Mouse (Mus musculus): Measurements from ENCODE around the gene Bclaf3.

DNA sequence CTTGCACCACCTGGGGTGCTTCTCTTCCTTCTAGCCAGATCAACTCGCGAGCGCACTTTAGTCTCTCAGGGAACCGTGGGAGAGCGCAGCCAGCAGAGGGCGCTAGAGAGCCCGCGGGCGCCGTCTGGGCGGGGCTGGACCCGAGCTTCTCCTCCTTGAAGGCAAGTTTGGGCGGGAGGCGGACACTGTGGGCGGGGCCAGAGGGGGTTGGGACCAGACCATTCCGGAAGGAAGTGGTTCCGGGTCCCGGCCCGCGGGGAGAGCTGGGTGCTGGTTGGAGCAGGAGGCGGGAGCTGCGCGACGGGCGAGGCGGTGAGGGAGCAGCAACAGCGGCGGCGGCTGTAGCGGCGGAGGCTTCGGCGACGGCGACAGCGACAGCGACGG is 5.9 kb downstream of the Bclaf3 start:
- TF ChIP-seq GATA1 (IDR thresholded peaks at IDR 0.05; ENCODE audit: borderline replicate concordance, low read length) = no peak
- peak; percentile 18; the same call in 1 of the 2 replicates for TF ChIP-seq FLI1 (IDR thresholded peaks at IDR 0.05; ENCODE audit: low read length)
